Mouse (Mus musculus): ENCODE results near the gene Akap8l.

Akap8l gene

DNA sequence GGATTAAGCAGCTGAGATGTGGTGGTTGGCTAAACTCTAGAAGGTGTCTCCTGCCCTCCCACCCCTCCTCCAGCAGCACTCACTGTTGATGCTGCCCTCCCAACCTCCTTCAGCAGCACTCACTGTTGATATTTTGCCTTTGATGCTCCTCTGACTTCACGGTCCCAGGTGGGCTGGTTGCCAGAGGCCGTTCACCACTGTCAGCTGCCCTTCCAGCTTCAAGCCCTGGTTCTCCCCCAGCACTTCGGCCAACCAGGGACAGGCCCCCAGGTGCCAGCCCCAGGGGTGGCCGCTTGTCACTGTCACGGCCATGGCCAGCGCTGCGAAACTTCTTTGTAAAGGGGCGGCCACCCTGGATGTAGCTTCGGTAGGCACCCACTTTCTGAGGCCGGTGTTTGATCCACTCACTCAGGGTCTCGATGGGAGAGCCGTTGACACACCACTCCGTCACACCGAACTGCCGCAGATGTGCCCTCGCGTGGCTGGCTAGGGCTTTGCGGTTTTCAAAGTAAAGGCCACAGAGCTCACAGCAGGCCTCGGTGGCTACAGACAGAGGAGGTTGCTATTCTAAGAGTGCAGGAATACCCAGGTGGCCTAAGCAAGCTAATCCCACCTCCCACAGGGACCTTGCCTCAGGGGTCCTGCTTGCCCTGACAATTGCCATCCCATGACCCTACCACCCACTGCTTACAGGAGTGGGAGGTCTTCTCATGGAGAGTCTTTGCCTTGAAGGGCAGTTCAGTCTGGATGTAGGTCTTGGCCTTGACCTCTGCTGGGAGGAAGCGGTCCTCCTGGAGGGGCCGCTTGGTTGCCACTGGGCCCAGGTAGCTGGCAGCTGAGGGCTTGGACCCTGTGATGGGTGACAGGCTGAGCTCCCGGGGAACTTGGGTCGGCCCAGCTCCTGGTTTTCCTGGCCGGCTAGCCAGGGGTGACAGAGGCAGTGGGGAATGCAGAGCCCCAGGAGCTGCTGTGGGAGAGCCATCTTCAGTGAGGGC, 6.7 kb upstream of the Akap8l start:
- no peak for DNase-seq

DNA sequence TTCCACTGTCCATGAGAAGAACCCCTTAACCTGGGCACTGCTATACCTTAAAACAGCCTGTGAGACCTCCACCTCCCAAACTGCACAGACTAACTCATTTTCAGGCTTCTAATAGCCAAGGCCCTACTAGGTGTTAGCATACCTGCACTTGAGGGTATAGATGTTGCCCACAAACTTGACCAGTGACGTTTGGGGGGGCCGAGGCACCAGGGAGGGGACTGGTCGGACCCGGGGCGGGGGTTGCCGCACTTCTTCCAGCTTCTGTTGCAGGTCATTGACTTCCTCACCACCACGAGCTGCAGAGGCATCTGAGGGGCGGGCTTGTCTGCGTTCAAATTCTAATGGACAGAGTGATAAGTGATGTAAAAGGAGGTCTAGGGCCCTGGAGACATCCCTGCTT, 5.9 kb upstream of the Akap8l start:
- no peak for DNase-seq

DNA sequence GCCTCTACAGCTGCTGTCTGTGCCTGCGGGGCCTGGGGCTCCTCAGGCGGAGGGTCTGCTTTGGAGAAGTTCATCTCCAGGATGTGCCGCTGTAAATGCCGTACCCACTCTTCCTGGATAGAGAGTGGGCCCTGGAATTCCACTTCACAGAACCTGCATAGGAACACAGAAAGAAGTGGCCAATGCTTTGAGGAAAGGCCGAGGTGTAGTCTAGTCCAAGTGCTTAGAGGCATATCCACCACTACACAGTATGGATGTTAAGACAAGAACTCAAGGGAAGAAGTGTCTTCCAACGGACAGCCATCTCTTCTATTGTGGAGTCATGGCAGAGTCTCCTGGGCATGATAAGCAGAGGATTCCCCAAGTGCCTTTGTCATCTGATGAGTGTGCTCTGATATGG, 4.6 kb upstream of the Akap8l start:
- no peak for DNase-seq

DNA sequence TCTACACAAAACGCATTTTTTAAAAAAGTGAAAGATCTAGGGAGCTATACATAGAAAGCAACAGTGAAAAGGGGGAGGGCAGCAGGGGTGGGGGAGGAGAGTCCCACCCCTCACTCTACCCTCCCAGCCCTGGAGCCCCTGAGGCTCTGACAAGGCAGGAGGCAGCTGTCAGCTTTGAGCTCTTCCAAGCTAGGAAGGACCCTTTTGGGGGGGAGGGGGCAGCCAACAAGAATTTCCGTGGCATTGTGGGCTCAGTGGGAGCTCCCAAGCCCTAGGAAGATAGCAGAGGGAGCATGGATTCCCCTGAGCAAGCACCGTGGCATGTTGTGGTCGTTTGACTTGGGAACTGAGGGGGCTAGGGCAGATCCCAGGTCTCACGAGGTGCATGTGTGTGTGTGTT, 3.8 kb upstream of the Akap8l start:
- no peak for DNase-seq

DNA sequence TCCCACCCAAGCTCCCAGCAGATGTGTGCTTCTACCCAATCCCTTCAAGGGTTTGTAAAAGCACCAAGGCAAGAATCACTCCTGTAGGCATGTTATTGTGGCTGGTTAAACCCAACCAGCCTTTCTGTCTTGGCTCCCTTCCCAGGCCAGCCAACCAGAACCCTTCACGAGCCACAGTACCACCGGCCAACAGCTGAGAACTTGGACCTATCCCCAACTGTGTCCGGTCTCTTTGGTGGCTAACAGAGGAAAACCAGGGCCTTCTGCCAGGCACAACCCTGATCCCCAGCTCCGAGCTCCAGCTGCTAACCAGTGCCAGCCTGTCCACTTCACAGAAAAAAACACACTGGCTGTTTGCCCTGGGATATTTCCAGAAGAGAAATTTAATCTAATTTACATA, 3.3 kb upstream of the Akap8l start:
- DNase-seq, result peak; percentile 89

DNA sequence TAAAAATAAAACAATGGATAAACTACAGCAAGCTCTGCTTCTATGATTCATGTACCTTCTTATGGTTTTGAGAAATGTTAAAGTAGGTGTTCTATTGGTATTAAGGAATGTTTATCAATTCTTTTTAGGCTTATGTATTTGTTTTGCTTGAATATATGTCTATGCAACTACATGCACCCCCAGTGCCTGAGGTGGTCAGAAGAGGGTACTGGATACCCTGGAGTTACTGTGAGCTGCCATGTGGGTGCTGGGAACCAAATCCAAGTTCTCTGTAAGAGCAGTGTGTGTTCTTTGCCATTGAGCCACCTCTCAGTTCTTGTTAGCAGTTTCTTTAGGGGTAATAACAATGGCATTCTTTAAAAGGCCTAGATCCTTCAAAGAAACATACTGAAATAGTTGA, 1.3 kb upstream of the Akap8l start:
- no peak for DNase-seq

DNA sequence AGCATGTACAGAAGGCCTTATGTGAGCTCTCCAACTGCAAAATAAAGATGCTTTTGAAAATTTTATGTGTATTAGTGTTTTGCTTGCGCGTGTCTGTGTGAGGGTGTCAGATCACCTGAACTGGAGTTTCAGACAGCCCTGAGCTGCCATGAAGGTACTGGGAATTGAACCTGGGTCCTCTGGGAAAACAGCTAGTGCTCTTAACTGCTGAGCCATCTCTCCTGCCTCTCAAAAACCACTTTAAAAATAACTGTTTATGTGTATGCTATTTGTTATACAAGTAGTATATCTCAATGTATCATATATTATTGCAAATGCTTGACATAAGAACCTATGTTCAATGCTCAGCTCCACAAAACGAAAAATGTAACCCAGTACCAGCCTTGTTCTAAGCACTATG, 862 bp upstream of the Akap8l start:
- DNase-seq, result no peak

DNA sequence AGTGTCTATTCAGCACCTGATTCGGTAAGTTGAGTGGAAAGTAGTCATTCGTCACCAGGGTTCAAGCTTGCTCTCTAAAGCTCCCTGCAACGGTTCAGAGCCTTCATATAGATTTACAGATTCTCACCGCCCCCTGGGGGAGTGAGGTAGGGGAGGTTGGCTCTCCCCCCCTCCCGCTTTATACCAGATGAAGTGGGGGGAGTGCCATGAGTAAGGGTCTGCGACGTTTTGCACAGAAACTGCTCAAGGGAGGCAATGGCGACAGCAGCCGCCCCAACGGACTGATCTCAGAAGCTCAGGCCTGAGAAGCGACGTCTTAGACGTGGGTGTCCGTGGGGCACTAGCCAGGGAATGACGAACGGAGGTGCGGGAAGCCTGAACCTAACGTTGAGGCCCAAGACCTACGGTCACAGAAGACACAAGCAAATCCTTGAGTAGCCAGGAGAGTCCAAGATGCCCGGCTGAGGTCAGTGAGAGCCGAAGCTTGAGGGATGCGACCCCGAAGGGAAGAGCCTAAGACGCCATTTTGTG, 491 bp downstream of the Akap8l start:
- peak; percentile 50 for DNase-seq

DNA sequence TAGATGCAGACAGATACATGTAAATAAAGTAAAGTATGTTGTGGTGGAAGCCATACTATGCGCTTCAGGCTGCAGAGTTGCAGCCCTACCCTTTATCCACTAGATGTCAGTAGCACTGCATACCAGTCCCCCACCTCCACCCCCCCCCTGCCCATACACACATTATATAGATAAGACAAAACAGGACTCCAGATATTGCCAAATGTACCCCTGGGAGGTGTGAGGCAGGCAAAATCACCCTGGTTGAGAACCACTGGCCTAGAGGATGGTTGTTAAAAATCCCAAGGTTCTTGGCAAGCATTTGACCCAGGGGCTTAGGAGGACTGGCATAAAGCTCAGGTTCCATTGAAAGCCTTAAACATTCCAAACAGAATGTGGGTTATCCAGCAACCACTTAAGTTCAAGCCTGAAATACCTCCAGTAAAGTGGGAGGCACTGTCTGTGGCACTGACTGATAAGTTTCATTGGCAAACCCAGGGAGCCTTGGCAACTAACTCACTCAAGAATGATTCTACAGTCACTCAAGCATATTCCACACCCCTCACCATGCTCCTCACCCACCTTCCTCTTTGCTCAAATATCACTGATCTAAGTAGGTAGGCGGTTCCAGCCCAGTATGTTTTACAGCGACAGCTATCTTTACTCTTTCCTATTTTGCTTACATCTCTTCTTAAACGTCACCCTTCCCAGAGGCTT, 1.2 kb downstream of the Akap8l start:
- DNase-seq, result peak; percentile 58

DNA sequence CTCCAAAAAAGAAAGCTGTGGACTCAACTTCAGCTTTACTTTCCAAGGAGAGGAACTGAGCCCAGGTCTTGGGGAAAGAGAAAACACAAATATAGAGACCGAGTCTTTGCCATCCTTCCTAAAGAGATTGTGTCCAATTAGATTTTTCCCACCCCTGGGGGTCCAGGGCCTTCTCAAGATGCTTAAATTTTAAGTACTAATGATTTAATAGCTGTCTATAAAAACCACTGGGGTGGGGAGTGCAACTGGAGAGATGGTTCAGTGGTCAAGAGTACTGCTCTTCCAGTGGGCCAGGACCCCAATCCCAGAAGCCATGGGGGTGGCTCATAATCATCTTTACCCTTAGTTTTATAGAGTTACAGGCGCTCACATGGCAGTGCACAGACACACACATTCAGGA, 2.0 kb downstream of the Akap8l start:
- no peak for DNase-seq

DNA sequence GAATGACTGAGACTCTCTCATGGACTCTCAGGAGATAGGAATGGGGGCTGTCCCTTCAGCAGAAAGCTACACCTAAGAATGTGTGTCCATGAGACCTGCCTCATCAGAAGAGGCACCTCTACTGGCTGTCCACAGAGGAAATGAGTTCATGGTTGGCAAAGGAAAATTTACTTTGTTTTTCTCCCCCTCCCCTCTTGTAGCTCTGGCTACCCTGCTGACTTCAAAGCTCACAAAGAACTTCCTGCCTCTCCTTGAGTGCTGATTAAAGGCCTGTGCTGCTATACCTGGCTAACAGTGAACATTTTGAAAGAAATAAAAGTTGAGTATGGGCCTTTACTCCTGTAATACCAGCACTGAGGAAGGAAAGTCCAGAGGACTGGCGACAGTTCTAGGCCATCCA, 9.3 kb downstream of the Akap8l start:
- DNase-seq, result no peak

DNA sequence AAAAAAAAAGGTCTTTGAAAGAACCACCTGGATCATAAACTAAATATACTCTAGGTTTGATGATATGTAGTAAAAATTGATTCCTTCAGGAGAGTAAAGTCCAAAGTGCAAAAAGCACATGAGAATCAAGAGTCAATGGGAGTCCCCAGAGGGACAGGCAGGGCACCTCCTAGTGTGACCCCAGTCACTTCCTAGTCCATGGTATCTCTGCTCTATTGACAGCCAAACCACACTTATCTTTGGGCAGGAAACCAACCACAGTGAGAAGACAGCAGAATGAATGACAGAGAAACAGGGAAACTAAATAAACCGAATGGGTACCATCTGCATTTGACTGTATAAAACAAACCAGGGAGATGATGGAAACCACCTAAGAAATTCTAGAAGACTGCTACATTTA, 10.3 kb downstream of the Akap8l start:
- DNase-seq, result no peak

DNA sequence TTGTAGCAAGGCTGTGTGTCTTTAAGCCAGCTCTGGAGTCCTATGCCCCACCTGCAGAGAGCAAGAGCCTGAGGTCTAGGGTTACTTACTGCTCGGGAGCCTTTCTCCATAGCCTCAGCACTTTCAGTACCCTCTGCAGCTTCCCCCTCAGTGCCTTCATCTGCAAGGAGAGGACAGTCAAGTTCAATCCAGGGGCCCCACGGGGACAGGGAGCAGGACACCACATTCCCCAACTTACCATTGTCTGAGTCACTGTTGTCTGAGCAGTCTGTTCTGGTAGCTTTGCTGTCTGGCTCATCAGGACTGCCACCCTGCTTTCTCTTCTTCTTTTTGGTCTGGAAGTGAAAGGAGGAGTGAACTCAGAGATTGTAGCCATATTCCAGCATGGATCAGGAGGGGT, 14.5 kb downstream of the Akap8l start:
- DNase-seq, result peak; percentile 68

DNA sequence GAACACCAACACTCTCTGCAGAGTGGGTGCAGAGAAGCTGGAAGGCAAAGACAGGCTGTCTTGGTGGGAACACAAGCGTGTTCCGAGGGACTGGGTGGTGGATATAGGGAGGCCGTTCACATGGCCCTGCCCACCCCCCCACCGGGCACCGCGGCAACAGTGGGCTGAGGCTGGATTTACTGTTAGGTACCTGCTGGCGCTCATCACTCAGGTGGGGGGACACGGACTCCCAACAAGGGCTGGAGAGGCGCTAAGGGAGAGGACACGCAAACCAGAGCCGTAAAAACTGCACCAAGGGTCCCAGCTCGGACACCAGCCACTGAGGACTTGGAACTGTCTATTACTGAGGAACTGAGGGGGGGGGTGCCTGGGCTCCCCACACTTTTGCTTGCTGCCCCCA, 15.5 kb downstream of the Akap8l start:
- DNase-seq, result no peak

DNA sequence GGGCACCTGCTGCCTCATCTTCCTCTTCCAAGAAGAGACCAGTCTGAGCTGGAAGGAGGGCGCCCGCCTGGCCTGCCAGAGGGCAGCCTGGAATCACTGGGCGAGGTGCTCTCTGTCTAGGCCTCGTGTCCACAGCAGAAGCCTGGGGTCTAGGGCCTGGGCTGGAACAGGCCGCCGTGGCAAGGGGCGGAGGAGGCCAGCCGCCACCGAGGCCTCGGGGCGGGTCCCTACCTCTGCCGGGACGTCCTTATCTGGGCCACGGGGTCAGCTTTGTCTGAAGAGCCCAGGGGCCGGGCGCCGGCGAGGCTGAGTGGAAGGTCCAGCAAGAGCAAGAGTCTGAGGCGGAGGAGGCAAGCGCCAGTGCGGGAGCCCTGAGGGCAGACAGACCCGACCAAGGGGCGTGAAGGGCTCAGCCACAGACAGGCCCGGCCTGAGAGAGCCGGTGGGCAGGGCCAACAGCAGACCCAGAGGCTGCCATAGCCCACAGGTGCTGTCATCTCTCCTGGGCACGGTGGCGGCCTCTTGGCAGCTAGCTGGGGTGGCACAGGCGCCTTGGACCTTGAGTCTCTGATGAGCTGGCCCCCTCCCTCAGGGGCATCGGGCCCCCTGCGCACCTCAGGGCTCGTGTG, 16.6 kb downstream of the Akap8l start:
- no peak for DNase-seq

DNA sequence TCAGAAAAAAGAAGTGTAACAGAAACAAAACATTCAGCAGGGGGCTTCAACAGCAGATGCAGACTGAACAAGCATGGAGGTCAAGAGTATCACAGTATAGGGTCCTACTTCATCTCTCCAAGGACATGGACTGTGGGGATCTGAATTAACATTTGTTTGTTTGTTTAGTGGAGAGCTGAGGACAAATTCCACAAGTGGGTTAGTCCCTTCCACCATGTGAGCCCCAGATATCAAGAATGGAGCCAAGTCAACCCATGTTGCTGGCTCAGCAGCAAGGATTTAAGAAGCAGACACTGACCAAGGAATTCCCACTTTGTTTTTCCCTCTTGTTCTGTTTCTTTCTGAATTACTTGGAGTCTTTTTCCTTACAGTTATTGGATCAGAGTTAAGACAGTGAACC, 22.9 kb downstream of the Akap8l start:
- no peak for DNase-seq

DNA sequence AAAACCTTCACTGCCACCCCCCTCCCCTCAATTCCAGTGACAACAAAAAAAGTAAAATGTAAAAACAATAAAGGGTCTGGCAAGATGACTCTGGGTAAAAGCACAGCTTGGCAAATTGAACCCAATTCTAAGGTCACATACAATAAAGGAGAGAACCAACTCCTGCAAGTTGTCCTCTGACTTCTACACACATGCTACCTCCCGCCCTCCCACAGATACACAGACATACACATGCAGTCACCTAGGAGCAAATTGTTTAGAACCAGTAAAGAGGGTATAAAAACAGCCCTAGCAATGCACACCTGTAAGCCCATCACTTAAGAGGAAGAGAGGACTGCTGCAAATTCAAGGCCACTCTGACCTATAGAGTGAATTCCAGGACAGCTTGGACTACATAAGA, 27.6 kb downstream of the Akap8l start:
- no peak for DNase-seq

DNA sequence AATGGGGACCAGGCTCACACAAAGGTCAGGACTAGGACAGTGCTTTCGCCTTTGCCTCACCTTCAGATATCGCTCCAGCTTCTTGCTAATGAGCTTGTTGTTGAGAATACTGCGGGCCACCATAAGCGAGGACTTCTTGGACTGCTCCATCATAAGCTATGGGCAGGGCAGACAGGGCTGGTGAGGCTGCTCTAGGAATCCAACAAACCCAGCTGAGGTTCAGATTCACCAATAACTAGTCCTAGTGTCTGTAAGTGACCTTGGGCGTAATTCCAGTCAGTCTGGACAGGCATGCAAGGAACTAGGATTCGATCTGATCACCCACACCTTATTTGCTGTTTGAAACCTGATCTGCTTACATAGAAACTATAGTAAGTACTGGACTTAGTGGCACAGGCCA, 28.6 kb downstream of the Akap8l start:
- no peak for DNase-seq

DNA sequence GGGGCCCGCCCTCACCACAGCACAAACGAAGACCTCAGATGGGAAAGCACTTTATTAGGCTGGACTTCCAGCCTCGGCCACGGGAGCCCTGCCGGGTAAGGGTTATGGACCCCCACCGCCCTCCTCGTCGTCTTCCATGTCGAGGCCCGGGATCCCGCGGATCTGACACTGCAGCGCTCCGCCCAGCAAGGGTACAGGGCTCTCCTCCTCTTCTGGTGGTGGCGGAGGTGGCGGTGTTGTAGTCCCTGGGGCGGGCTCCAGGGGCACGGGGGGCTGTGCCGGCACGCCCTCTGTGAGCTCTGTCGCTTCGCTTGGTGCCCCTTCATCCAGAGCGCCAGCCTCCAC, 29.0 kb downstream of the Akap8l start:
- no peak for DNase-seq

DNA sequence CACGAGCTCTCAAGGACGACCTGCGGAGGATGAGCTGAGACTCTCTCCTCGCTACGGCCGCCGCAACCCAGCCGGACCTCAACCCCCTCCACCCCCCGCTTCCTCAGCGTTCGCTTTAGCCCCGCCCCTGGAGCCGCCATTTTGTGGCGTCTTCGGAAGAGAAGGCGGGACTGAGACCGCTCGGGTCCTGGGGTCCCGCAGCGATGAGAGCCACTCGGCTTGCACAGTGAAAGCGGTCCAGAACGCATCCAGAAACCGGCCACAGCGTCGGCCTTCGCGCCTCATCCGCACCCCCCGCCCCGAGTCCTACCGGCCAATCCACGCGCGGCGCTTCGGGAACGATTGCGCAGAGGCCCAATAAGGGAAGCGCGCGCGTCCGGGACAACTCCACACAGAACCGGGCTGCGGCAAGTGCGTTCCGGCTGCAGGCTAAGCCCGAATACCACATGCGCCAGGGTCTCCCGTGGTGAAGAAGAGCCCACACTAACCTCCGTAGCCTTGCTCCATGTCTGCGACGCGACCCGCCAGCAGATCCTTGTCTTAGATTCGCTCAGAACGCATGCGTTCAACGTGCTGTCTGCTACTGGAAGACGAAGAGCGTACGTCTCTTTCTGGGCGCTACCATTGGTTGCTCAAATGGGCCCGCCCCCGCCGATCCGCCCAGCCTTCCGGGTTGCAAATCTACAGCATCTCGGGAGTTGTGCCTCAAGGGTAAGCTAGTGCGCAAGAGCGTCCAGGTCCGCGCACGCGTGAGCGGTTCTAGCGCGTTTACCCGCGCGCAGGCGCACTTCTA, 29.6 kb downstream of the Akap8l start, which contains the start of gene Akap8:
Akap8 (minus strand) TSS at position 642 of the 793 bp plus-strand sequence.
- peak; percentile 100 for DNase-seq

DNA sequence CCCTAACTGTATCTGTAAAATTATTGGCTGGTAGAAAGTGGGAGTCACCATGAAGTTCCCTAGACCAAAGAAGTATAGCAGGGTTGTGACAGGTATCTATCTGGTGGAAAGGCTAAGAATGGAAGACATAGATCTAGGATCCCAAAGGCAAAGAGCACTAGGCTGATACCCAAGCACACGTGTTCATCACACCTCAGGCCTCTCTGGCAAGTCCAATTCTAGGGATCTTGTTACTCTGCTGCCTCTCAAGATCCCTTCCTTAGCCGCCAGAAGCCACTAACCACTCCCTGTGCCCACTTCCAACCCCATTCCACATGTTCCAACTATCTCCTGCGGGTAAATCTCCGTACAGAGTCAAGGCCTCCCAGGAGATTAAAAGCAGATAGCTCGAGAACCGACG, 30.5 kb downstream of the Akap8l start:
- no peak for DNase-seq

DNA sequence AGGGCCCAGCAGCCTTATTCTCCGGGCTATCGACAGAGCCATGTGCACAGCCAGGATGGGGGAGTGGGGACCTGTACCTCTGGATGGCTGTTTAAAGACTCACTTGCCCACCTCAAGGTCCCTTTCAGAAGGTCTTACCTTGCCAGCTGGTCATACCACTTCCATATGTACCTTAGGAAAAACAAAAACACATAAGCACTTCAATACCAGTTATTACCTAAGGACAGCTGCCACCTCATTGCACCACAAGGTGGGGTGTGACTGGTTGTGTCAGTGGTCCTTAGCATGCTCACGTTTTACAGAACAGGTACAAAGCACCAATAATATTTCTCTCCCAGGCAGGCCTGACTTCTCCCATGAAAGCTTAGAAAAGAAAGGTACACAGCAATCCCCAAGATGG, 32.7 kb downstream of the Akap8l start:
- DNase-seq, result no peak

DNA sequence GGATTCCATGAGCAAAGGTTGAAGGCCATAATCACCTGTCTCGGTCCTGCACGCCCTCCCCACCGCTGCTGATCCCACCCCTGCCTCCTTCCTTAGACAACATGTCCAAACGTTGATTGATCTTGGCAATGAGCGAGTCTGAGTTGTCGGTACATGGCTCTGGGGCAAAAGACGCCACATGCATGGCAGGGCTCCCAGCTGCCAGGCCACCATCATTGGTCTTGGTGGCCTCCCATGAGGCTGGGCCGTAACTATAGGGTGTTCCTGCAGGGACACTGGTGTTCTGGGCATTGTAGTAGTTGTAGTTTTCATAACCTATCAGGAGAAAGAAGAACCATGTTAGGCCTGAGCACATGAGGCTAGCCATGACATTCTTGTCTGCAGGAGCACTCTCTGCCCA, 33.4 kb downstream of the Akap8l start:
- DNase-seq, result no peak

Measured in layer of hippocampus, adult 9-11 months (tissue).